Mouse (Mus musculus) limb, embryonic 10.5 days (tissue): ENCODE measurements around the gene Rmnd5b. TPM values are rescaled to one million over a fixed set of nuclear protein-coding genes. Genes with fewer than 3 reads are reported as not detected.
A peak's percentile ranks its signal among the peaks of the same experiment; 100 is the strongest.
"Not testable (repeated sequence)": the region's sequence is repeated elsewhere in the genome, so short reads cannot be mapped to it uniquely, and the experiment has no call there.

Experiments used
- DNase-seq: peaks from one replicate; pipeline ENCODE4 v3.0.0-alpha.2; 2017; ENCODE audit warnings: low spot score
- H3K27ac ChIP-seq: fragments of 300-500 bp; sonication (generic); 2 replicates; pipeline ENCODE4 v1.5.1; 2016; ENCODE audit warnings: mild to moderate bottlenecking
- H3K27me3 ChIP-seq: fragments of 300-500 bp; sonication (generic); 2 replicates; pipeline ENCODE4 v1.6.1; 2016; ENCODE audit warnings: low read depth, mild to moderate bottlenecking; ENCODE audit not compliant: poor library complexity, severe bottlenecking
- H3K36me3 ChIP-seq: fragments of 300-500 bp; sonication (generic); 2 replicates; pipeline ENCODE4 v1.6.1; 2016; ENCODE audit warnings: mild to moderate bottlenecking, moderate library complexity
- H3K4me1 ChIP-seq: fragments of 300-500 bp; sonication (generic); 2 replicates; pipeline ENCODE4 v1.6.1; 2016
- H3K4me3 ChIP-seq: fragments of 300-500 bp; sonication (generic); 2 replicates; pipeline ENCODE4 v1.5.1; 2016; ENCODE audit warnings: mild to moderate bottlenecking, moderate library complexity
- H3K9me3 ChIP-seq: fragments of 300-500 bp; sonication (generic); replicated peaks from 2 replicates; pipeline ENCODE4 v1.6.1; 2016; ENCODE audit warnings: mild to moderate bottlenecking
- WGBS: fragments of 180-500 bp; shearing (Covaris S2); methylation state at CpG from one replicate; pipeline ENCODE4 v1.1.7; 2016; 5-methylcytosine and 5-hydroxymethylcytosine counted together
- polyA plus RNA-seq: library from polyadenylated mRNA; unstranded; fragments of >200 nt; fragmentation: Nextera tagmentation; extraction: Ambion mirVana; gene quantifications from 2 replicates; pipeline ENCODE4 v1.2.1, GENCODE M21; 2016

Gene Rmnd5b
- polyA plus RNA-seq, 1 experiment from 2014 or later, result 37.1 TPM

DNA sequence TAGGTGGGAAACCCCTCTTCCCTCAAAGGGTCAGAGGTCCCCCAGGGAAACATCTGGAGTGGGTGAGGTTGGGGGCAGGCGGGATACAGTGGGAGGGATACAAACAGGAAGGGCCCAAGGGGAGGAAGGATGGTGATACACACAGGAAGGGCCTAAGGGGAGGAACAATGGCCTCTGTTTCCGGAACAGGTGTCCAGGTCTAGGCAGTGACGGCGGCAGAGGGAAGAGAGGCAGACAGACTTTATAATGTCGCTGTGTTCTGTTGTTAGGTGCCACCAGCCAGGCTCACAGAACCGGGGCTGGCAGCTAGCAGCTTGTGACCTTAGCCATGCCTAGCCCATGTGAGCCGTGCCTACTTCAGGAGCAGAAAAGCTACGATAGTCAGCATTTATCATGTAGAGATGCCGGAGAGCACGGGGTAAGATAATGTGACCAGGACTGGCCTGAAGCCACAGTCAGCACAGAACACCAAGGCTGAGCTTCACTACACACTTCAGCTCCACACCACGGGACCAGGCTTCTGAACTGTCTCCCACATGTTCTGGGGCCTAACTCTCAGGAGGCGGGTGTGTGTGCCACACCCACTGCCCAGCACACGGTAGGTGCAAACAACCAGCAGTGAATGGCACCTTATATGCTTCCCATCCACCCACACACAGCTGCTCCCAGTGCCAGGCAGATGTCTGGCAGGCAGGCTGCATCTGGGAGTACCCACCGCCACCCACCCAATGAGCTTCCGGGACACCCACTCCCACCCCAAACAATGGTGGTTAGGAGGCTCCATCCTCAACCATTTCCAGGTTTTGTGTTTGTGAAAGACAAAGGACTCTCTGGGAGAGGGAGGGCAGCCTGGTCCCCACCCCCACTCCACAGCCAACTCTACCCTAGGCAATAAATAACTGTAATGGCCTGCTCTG is 11.3 kb upstream of the Rmnd5b start:
- WGBS, result 73% methylated on average over 15 of the region's 15 CpGs
- Histone ChIP-seq H3K4me3 (peak overlapping the region; percentile 9; the same call in 1 of the 2 replicates), H3K9me3 (no peaks in the 10 kb centered on the region), H3K27ac (peak overlapping the region; percentile 87), H3K27me3 (no peaks in the 10 kb centered on the region), H3K36me3 (peaks cover 42% of the 10 kb centered on the region), H3K4me1 (peaks cover 82% of the 10 kb centered on the region)
- DNase-seq, result no peak

DNA sequence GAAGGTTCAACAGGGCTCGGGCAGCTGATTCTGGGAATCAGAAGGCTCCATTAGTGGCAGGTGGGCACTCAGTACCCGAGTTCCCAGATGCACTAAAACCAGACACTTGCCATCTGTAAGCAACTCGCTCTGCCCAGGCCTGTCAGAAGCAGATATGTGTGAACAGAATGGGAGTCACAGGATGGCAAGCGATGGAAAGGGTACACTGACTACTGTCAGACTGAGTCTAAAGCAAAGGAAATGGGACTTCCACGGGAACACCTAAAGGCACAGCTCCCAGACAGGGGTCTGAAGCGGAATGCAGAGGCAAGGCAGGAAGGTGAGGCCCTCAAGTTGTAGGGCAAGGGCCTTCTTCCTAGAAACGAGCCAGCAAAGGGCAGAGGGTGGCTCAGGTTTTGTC is 10.5 kb upstream of the Rmnd5b start:
- 68% methylated on average over 7 of the region's 7 CpGs for WGBS
- H3K27ac ChIP-seq, result peak overlapping the region; percentile 87
- H3K9me3 ChIP-seq, result no peaks in the 10 kb centered on the region
- peaks cover 81% of the 10 kb centered on the region for H3K4me1 ChIP-seq
- H3K36me3 ChIP-seq, result peaks cover 50% of the 10 kb centered on the region
- no peaks in the 10 kb centered on the region for H3K27me3 ChIP-seq
- H3K4me3 ChIP-seq, result 0 out of 2 replicates have a peak overlapping the region, but pooled peaks have one; percentile 2
- DNase-seq, result no peak

DNA sequence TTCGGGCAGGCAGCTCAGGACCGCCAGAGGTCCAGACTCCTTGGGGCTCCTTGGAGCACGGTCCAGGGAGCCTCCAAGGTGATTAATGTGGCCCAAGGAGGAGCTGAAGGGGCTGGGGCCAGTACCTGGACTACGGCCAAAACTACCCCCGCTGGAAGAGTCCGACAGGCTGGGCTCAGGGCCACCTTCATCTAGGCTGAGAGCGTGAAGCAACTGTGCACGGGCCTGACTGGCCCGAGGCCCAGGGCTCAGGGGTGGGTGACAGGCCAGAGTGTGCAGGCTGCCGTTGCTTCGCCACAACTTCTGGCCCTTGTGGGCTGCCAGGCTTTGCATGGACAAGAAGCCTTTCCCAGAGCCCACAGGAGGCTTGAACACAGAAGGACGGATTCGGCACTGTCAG is 9.6 kb upstream of the Rmnd5b start:
- peak overlapping the region; percentile 31 for H3K27ac ChIP-seq
- no peaks in the 10 kb centered on the region for H3K9me3 ChIP-seq
- H3K36me3 ChIP-seq, result peaks cover 50% of the 10 kb centered on the region
- DNase-seq, result no peak
- H3K27me3 ChIP-seq, result no peaks in the 10 kb centered on the region
- 93% methylated on average over 13 of the region's 13 CpGs for WGBS
- peaks cover 71% of the 10 kb centered on the region for H3K4me1 ChIP-seq
- no peak overlapping the region for H3K4me3 ChIP-seq

DNA sequence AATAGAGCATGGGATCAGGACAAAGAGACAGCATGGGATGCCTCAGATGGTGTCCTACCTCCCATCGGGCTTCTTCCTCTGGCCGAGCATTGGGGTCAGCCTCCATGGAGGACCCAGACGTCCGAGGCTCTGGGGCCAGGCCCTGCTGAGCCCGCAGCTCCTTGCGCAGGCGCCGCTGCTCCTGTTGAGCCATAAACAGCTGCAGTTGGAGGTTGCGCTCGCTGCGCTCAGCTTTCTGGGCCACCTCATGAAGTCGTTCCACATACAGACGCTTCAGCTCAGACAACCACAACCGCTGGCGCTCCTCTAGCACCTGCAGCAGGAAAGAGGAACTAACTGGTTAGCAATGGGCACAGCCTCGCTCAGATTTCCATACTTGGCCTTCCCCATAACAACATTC is 8.5 kb upstream of the Rmnd5b start:
- peak overlapping the region; percentile 54 for H3K27ac ChIP-seq

DNA sequence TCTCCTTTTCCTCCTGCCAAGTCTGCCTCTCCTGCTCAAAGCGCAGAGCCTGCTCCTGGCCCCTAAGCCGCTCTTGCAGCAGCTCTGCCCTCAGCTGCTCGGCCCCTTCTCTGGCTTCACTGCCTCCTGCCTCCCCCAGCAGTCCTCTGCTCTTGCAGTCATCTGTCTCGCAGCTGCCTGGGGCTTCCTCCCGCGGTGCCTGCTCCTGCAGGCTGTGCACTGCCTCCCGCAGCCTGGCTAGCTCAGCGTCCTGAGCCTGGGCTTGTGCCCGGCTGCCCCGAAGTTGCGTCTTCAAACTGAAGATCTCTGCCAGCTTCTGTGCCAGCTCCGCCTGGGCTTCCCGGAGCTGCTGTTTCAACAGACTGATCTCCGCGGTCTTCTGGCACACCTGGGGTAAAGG is 8.1 kb upstream of the Rmnd5b start:
- Histone ChIP-seq H3K27me3 (no peaks in the 10 kb centered on the region), H3K9me3 (no peaks in the 10 kb centered on the region), H3K4me3 (no peak overlapping the region), H3K4me1 (peaks cover 56% of the 10 kb centered on the region), H3K36me3 (peaks cover 50% of the 10 kb centered on the region), H3K27ac (peak overlapping the region; percentile 54)
- WGBS, result 54% methylated on average over 15 of the region's 15 CpGs
- DNase-seq, result no peak

More for the DNA sequence above, 8.5 kb upstream of the Rmnd5b start:
- 67% methylated on average over 16 of the region's 16 CpGs for WGBS
- no peak overlapping the region for H3K4me3 ChIP-seq
- no peaks in the 10 kb centered on the region for H3K27me3 ChIP-seq
- DNase-seq, result no peak
- H3K4me1 ChIP-seq, result peaks cover 61% of the 10 kb centered on the region
- no peaks in the 10 kb centered on the region for H3K9me3 ChIP-seq
- H3K36me3 ChIP-seq, result peaks cover 50% of the 10 kb centered on the region

DNA sequence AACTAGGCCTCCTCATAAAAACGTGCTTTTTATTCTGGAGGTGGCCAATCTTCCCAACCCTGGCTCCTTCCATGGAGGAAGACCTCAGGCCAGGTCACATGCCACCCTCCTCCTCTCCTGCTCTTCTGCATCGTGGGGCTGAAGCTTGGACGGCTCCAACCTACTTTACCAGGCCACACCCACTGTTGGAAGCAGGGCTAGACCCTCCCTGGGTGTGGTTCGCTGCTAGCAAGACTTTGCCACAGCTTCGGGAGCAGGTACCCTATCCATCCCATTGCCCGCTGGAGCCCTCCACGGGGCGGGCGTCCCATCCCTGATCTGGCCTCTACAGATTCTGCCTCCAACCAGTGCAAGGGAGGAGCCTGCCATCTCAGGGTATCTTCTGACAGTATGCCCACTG is 7.5 kb upstream of the Rmnd5b start:
- Histone ChIP-seq H3K27ac (peak overlapping the region; percentile 54; the same call in 1 of the 2 replicates), H3K27me3 (no peaks in the 10 kb centered on the region), H3K9me3 (no peaks in the 10 kb centered on the region), H3K4me1 (peaks cover 55% of the 10 kb centered on the region), H3K4me3 (no peak overlapping the region), H3K36me3 (peaks cover 50% of the 10 kb centered on the region)
- 76% methylated on average over 9 of the region's 9 CpGs for WGBS
- no peak for DNase-seq

DNA sequence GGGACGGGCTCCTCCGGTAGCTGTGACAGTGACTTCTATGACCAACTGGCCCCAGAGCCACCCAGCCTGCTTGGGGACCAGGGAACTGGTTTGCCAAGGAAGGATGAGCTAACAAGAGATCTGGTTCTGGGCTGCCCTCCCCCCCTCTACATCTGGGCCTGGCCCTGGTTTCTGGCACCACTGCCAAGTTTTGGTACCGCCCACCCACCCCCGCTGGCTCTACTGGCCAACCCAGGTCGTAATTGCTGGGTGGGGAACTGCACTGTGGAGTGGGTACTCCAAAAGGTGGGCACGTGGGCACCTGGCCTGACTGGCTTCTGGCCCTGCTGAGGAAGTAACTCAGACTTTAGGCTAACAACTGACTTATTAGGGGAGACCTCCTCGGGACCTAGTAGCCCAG is 5.1 kb upstream of the Rmnd5b start:
- Histone ChIP-seq H3K36me3 (peaks cover 45% of the 10 kb centered on the region), H3K4me3 (no peak overlapping the region), H3K27me3 (no peaks in the 10 kb centered on the region), H3K27ac (no peak overlapping the region), H3K9me3 (no peaks in the 10 kb centered on the region), H3K4me1 (peaks cover 52% of the 10 kb centered on the region)
- no peak for DNase-seq
- 85% methylated on average over 7 of the region's 7 CpGs for WGBS

DNA sequence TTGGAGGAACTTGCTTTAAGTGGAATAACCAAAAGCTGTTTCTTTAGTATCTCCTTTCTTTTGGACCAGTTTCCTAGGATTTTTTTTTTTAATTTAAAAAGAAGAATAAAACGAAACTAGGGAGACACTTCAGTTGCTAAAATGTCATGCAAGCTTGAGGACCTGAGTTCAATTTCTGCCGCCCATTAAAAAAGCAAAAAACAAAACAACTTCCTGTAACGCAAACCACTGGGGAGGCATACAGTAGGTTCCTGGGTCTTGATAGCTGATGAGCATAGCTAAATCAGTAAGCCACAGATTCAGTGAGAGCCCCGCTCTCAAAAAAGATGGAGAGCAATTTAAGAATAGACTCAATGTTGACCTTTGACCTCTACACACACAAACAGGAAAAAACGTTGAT is 2.8 kb upstream of the Rmnd5b start:
- Histone ChIP-seq H3K9me3 (no peaks in the 10 kb centered on the region), H3K4me3 (peak overlapping the region; percentile 40; the same call in 1 of the 2 replicates), H3K27me3 (no peaks in the 10 kb centered on the region), H3K27ac (peak overlapping the region; percentile 86), H3K36me3 (peaks cover 24% of the 10 kb centered on the region), H3K4me1 (peaks cover 50% of the 10 kb centered on the region)
- no peak for DNase-seq
- WGBS, result 75% methylated on average over 5 of the region's 5 CpGs

DNA sequence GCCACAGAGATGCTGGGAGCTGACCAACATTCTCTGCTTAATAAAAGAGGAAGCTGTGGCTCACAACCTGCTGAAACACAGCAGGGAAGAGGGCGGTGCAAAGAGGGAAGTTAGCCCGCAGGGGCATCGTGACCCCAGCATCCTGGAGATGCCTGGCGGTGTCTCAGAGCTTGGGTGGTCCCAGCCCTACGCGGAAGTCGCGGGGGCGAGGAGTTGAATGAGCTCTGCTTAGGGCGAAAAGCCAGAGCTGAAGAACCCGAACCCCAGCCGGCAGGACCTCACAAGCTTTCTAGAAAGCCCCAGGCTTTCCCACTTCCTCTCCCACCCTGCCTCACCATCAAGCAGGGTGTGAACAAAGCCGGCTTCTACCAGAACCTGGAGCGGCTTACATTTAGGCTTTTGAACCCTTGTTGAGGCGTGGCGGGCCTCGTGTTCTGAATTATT is 2.3 kb upstream of the Rmnd5b start:
- Histone ChIP-seq H3K4me1 (peaks cover 45% of the 10 kb centered on the region), H3K36me3 (peaks cover 19% of the 10 kb centered on the region), H3K27ac (peak overlapping the region; percentile 86), H3K9me3 (no peaks in the 10 kb centered on the region), H3K4me3 (peak overlapping the region; percentile 40), H3K27me3 (no peaks in the 10 kb centered on the region)
- peak; percentile 83 for DNase-seq
- 3% methylated on average over 17 of the region's 17 CpGs for WGBS

DNA sequence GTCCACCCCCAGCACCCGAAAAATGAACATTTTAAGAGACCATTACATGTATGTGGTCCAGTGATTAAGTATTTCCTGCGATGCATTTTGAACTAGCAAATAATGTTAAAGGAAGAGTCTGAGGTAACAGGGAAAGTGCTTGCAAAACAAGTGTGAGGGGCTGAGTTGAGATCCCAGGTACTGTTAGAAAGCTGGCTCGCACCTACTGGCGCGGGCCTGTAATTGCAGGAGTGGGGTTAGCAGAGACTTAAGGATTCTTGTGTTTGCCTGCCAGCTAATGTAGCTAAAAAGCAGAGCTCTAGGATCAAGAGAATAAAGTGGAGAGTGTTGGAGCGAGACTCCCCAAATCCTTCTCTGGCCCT is 608 bp upstream of the Rmnd5b start:
- Histone ChIP-seq H3K27me3 (no peaks in the 10 kb centered on the region), H3K36me3 (0 out of 2 replicates have a peak, but pooled peaks cover 2% of the 10 kb centered on the region), H3K9me3 (no peaks in the 10 kb centered on the region), H3K27ac (peak overlapping the region; percentile 88), H3K4me3 (peak overlapping the region; percentile 79), H3K4me1 (peaks cover 44% of the 10 kb centered on the region)
- peak; percentile 74 for DNase-seq
- 8% methylated on average over 6 of the region's 6 CpGs for WGBS

DNA sequence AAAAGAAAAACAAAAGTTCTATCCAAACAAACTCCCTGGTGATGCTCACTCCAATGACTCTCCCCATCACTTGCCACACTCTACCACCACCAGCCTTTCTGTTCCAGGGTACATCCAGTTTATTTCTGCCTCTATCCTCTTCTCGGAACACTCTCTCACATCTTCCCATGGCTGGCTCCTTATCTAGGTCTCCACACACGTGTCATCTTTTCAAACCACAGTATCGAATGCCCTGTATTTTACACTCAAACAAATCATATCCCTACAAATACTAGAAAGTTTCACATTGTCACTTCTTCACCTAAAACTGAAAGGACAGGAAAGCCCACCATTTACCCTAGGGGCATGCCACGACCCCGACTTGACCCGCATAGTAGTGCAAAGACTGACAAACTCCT is 570 bp downstream of the Rmnd5b start:
- Histone ChIP-seq H3K36me3 (0 out of 2 replicates have a peak, but pooled peaks cover 2% of the 10 kb centered on the region), H3K27me3 (no peaks in the 10 kb centered on the region), H3K27ac (peak overlapping the region; percentile 88), H3K9me3 (no peaks in the 10 kb centered on the region), H3K4me3 (peak overlapping the region; percentile 79), H3K4me1 (peaks cover 44% of the 10 kb centered on the region)
- WGBS, result 24% methylated on average over 6 of the region's 6 CpGs
- no peak for DNase-seq

DNA sequence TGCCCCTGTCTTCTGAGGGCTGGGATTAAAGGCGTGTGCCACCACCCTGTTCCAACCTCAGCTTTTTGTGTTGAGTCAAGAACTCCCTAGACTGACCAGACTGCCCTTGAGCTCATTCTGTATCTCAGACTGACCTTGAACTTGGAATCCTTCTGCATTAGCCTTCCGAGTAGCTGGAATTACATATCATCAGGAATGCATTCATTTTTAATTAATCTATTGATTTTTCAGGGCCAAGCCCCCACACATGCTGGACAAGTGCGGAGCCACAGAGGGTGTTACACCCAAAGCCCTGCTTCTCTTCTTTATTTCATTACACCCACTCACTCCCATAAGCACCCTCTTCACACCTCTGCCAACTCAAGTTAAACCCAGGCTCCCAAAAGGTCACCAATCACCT is 2.0 kb downstream of the Rmnd5b start:
- Histone ChIP-seq H3K27me3 (no peaks in the 10 kb centered on the region), H3K36me3 (peaks cover 11% of the 10 kb centered on the region), H3K27ac (no peak overlapping the region), H3K9me3 (no peaks in the 10 kb centered on the region), H3K4me3 (no peak overlapping the region), H3K4me1 (peaks cover 44% of the 10 kb centered on the region)
- DNase-seq, result no peak
- 93% methylated on average over 3 of the region's 3 CpGs for WGBS

DNA sequence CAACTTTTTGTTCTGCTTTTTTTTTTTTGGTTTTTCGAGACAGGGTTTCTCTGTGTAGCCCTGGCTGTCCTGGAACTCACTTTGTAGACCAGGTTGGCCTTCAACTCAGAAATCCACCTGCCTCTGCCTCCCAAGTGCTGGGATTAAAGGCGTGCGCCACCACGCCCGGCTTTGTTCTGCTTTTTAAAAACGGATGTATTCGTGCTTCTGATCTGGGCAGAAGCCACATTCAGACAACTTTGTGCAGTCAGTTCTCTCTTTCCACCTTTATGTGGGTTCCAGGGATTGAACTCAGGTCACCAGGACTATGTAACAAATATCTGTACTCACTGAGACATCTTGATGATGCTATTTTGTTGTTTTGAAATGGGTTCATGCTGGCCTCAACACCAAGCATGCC is 2.5 kb downstream of the Rmnd5b start:
- H3K27ac ChIP-seq, H3K9me3 ChIP-seq, H3K27me3 ChIP-seq, H3K4me3 ChIP-seq, DNase-seq: not testable (repeated sequence)
- Histone ChIP-seq H3K4me1 (peaks cover 39% of the 10 kb centered on the region), H3K36me3 (peaks cover 14% of the 10 kb centered on the region)
- 96% methylated on average over 7 of the region's 7 CpGs for WGBS
